Mouse (Mus musculus): Measurements from ENCODE around the gene Kif6. TPM values are rescaled to one million over a fixed set of nuclear protein-coding genes. Genes with fewer than 3 reads are reported as not detected.

Kif6 gene
- 1.1 TPM in 2 replicates for polyA plus RNA-seq (2021; fragmentation: Nextera tagmentation)
- long read RNA-seq, experiment 1, partial matches to known transcripts, result 2 of 6 reads
- long read RNA-seq, experiment 1, other reads (novel, unspliced or antisense), result 2 of 6 reads
- long read RNA-seq, experiment 2, partial matches to known transcripts, result 1 of 3 reads
- long read RNA-seq, experiment 2, other reads (novel, unspliced or antisense), result 2 of 3 reads

GRCm38 (mm10) chr17:49614577-49615235 lies at the start of gene Kif6:
Kif6 (plus strand) TSS chr17:49615136.

Other genes with a start within 250 kb of the Kif6 start
- 3.7 and 4.9 TPM in 2 replicates for gene Mocs1, start 186.8 kb upstream of the Kif6 start, polyA plus RNA-seq (2021; fragmentation: Nextera tagmentation)
- 3.1 and 5.9 TPM in 2 replicates for gene Daam2, start 50.8 kb upstream of the Kif6 start, polyA plus RNA-seq (2021; fragmentation: Nextera tagmentation)

Data from left cerebral cortex, adult 6 months (tissue).